Mouse (Mus musculus) heart, adult 11 months (tissue): ENCODE results near the gene Olfr1036.
"Not testable (repeated sequence)": the region's sequence is repeated elsewhere in the genome, so short reads cannot be mapped to it uniquely, and the experiment has no call there.

Experiments used
- DNase-seq: peaks from one replicate; pipeline ENCODE4 v3.0.0; 2022

The Olfr1036 gene

DNA sequence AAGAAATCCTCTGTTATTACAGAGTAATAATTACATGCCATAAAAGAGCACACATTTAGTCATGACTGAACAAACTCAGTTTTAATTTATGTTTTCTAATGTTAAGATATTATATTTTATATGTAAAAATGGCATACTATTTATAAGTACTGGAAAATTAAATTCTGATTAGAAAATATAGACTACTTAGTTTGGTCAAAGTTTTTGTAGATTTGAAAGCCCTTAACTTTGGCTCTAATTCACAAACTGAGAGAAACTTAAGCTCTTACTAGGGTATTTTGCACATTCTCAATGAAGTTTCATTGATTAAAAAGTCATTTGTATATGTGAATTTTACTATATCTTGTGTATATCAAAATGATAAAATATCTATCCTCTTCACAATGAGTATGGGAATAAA, at the start of gene Olfr1036:
Gene Olfr1036 (plus strand): TSS at position 301 of the 400 bp plus-strand sequence.
- DNase-seq, result not testable (repeated sequence)

DNA sequence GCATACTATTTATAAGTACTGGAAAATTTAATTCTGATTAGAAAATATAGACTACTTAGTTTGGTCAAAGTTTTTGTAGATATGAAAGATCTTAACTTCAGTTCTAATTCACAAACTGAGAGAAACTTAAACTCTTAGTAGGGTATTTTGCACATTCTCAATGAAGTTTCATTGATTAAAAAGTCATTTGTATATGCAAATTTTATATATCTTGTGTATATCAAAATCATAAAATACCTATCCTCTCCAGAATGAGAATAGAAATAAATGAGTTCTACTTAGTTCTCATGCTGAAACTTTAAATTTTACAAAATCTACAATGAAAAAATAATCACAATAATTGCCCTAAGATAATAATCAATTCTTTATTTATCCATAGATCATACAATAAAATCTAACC, 28.2 kb upstream of the Olfr1036 start, which contains the start of gene Olfr1034:
Gene Olfr1034 (plus strand): TSS at position 301 of the 400 bp plus-strand sequence.
- no peak for DNase-seq

DNA sequence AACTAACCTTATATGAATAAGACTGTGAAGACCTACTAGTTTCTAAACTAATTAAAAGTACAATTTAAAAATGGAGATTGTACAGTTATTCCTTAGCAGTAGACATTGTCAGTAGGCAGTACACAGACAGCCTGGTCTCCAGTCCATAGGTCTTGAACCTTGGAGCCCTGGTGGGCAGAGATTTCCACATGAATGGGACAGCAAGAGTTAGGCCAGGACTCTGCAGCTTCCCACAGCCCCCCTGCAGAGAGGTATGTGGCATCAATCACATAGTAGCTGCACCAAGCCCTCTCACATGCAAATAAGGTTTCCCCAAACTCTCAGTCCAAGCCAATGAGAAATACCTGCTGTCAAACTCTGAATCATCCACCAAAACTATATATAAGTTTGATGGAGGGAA, 23.0 kb upstream of the Olfr1036 start:
- not testable (repeated sequence) for DNase-seq

DNA sequence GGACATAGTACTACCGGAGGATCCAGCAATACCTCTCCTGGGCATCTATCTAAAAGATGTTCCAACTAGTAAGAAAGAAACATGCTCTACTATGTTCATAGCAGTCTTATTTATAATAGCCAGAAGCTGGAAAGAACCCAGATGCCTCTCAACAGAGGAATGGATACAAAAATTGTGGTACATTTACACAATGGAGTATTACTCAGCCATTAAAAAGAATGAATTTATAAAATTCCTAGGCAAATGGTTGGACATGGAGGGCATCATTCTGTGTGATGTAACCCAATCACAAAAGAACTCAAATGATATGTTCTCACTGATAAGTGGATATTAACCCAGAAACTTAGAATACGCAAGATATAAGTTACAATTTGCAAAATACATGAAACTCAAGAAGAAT, 10.0 kb upstream of the Olfr1036 start:
- DNase-seq, result not testable (repeated sequence)

DNA sequence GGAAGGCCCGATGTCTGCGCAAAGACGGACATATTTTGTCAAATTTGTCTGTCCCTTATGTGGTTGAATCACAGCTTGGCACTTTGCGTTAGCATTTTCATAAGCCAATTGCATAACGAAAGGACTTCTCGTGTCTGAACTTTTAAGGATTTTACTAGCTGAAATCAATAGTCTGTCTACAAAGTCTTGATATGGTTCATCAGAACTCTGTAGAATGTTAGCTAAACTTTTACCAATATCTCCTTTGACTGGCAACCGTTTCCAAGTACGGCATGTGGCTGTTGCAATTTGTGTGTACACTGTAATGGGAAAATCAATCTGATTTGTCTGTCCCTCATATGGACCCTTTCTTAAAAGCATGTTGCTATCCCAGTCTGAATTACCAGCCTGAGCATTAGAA, 3.6 kb upstream of the Olfr1036 start:
- no peak for DNase-seq

DNA sequence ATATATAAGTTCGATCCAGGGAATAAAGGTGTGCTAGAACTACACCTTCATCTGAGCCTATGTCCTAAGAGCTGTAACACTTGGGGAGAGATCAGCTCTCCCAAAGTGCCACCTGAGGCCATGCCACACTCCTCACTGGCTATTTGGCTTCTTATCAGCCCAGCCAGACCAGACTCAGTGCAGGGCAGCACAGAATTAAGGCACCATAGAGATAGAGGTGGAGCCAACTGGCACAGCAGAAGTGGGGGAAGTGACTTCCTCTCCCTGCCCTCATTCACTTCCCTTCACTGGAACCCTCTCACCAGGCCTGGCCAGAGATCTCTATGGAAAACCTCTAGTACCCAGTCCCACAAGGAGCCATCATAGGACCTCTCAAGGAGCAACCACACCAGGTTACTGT, 6.7 kb downstream of the Olfr1036 start:
- DNase-seq, result not testable (repeated sequence)

DNA sequence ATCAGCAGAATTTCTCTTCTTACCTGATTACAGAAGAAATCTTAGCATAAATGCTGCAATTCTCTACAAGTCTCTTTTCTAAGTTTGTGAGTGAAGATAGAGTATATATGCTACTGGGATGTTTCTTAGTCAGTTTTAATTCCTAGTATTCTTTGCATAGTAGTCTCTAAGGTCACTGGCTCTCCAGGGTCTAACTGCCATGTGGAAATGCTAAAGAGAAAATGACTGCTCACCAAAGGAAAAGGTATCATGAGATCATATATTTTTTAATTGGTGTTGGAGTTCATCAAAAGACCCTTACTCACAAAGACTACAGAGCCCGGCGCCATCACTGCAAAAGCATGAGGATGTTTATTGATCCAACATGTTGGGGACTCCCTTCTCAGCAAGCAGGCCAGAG, 13.5 kb downstream of the Olfr1036 start, which contains the start of gene Olfr1037:
Gene Olfr1037 (minus strand): TSS at position 101 of the 400 bp plus-strand sequence.
- no peak for DNase-seq
